Mouse (Mus musculus): ENCODE results near the gene Sec14l5. TPM values are rescaled to one million over a fixed set of nuclear protein-coding genes. Genes with fewer than 3 reads are reported as not detected.
A peak's percentile ranks its signal among the peaks of the same experiment; 100 is the strongest.

The Sec14l5 gene
- polyA plus RNA-seq (2015; fragmentation: Nextera tagmentation; extraction: Ambion mirVana), result 0.41 and 0.56 TPM in 2 replicates

GRCm38 (mm10) chr16:5147037-5147385, at the start of gene Sec14l5:
Gene Sec14l5 (plus strand): TSS chr16:5147109.
- H3K36me3 ChIP-seq, result no peaks in the 10 kb centered on the region
- peak within 1 kb of the TSS; percentile 22 for H3K9ac ChIP-seq
- H3K4me3 ChIP-seq, result peak within 1 kb of the TSS; percentile 41
- WGBS, result 14% methylated on average over 13 of the region's 13 CpGs
- H3K4me1 ChIP-seq (replicated peaks), result peaks cover 17% of the 10 kb centered on the region
- H3K9me3 ChIP-seq, result no peaks in the 10 kb centered on the region
- peak; percentile 39; the same call in 1 of the 2 replicates for ATAC-seq (ENCODE audit: low FRiP score, low read depth)
- no peak within 1 kb of the TSS for H3K27ac ChIP-seq (replicated peaks)
- H3K4me2 ChIP-seq, result peak within 1 kb of the TSS; percentile 66
- H3K27me3 ChIP-seq, result peaks cover 3% of the 10 kb centered on the region; the same call in 1 of the 2 replicates

GRCm38 (mm10) chr16:5101000-5101399, 45.9 kb upstream of the Sec14l5 start:
- ATAC-seq (ENCODE audit: low FRiP score, low read depth), result no peak
- Histone ChIP-seq H3K4me1 (replicated peaks) (no peaks in the 10 kb centered on the region), H3K36me3 (no peaks in the 10 kb centered on the region), H3K4me3 (no peak overlapping the region), H3K4me2 (no peak overlapping the region), H3K27ac (replicated peaks) (no peak overlapping the region), H3K9ac (no peak overlapping the region), H3K27me3 (no peaks in the 10 kb centered on the region), H3K9me3 (no peaks in the 10 kb centered on the region)
- WGBS, result 74% methylated on average over 6 of the region's 6 CpGs

- no peaks in the 10 kb centered on the region for H3K9me3 ChIP-seq
- H3K4me2 ChIP-seq, result no peak overlapping the region
- H3K4me3 ChIP-seq, result no peak overlapping the region
- H3K27me3 ChIP-seq, result no peaks in the 10 kb centered on the region
- no peak overlapping the region for H3K9ac ChIP-seq
- H3K36me3 ChIP-seq, result no peaks in the 10 kb centered on the region
- ATAC-seq (ENCODE audit: low FRiP score, low read depth), result no peak
- H3K4me1 ChIP-seq (replicated peaks), result 0 out of 2 replicates have a peak, but pooled peaks cover 4% of the 10 kb centered on the region
- no peak overlapping the region for H3K27ac ChIP-seq (replicated peaks)
- WGBS, result 83% methylated on average over 7 of the region's 7 CpGs
Observed at GRCm38 (mm10) chr16:5109877-5110276, 37.0 kb upstream of the Sec14l5 start.

- no peak for ATAC-seq (ENCODE audit: low FRiP score, low read depth)
- 0 out of 2 replicates have a peak, but pooled peaks cover 4% of the 10 kb centered on the region for H3K4me1 ChIP-seq (replicated peaks)
- H3K27ac ChIP-seq (replicated peaks), result no peak overlapping the region
- H3K36me3 ChIP-seq, result no peaks in the 10 kb centered on the region
- no peaks in the 10 kb centered on the region for H3K9me3 ChIP-seq
- no peaks in the 10 kb centered on the region for H3K27me3 ChIP-seq
- no peak overlapping the region for H3K4me3 ChIP-seq
- 91% methylated on average over 3 of the region's 3 CpGs for WGBS
- no peak overlapping the region for H3K9ac ChIP-seq
- no peak overlapping the region for H3K4me2 ChIP-seq
Observed at GRCm38 (mm10) chr16:5111021-5111420, 35.9 kb upstream of the Sec14l5 start.

- no peak overlapping the region for H3K4me2 ChIP-seq
- WGBS, result 68% methylated on average over 4 of the region's 4 CpGs
- ATAC-seq (ENCODE audit: low FRiP score, low read depth), result no peak
Observed at GRCm38 (mm10) chr16:5113002-5113550, 33.8 kb upstream of the Sec14l5 start.

GRCm38 (mm10) chr16:5113582-5113981, 33.3 kb upstream of the Sec14l5 start:
- Histone ChIP-seq H3K27ac (replicated peaks) (no peak overlapping the region), H3K27me3 (no peaks in the 10 kb centered on the region), H3K4me1 (replicated peaks) (0 out of 2 replicates have a peak, but pooled peaks cover 4% of the 10 kb centered on the region), H3K36me3 (no peaks in the 10 kb centered on the region), H3K4me2 (no peak overlapping the region), H3K9ac (no peak overlapping the region), H3K4me3 (no peak overlapping the region), H3K9me3 (no peaks in the 10 kb centered on the region)
- ATAC-seq (ENCODE audit: low FRiP score, low read depth), result no peak
- WGBS, result 68% methylated on average over 2 of the region's 2 CpGs

More at GRCm38 (mm10) chr16:5113002-5113550, 33.8 kb upstream of the Sec14l5 start:
- H3K36me3 ChIP-seq, result no peaks in the 10 kb centered on the region
- no peak overlapping the region for H3K4me3 ChIP-seq
- 0 out of 2 replicates have a peak, but pooled peaks cover 4% of the 10 kb centered on the region for H3K4me1 ChIP-seq (replicated peaks)
- H3K9ac ChIP-seq, result no peak overlapping the region
- no peak overlapping the region for H3K27ac ChIP-seq (replicated peaks)
- H3K27me3 ChIP-seq, result no peaks in the 10 kb centered on the region
- no peaks in the 10 kb centered on the region for H3K9me3 ChIP-seq

- Histone ChIP-seq H3K4me1 (replicated peaks) (no peaks in the 10 kb centered on the region), H3K9ac (no peak overlapping the region), H3K9me3 (no peaks in the 10 kb centered on the region), H3K4me3 (no peak overlapping the region), H3K4me2 (no peak overlapping the region), H3K27me3 (no peaks in the 10 kb centered on the region), H3K36me3 (no peaks in the 10 kb centered on the region), H3K27ac (replicated peaks) (no peak overlapping the region)
- ATAC-seq (ENCODE audit: low FRiP score, low read depth), result no peak
- whole genome bisulfite sequencing, result 88% methylated on average over 4 of the region's 4 CpGs
Observed at GRCm38 (mm10) chr16:5119385-5119784, 27.5 kb upstream of the Sec14l5 start.

GRCm38 (mm10) chr16:5119845-5120244, 27.1 kb upstream of the Sec14l5 start:
- Histone ChIP-seq H3K27ac (replicated peaks) (no peak overlapping the region), H3K9ac (no peak overlapping the region), H3K4me2 (no peak overlapping the region), H3K4me1 (replicated peaks) (no peaks in the 10 kb centered on the region), H3K9me3 (no peaks in the 10 kb centered on the region), H3K36me3 (no peaks in the 10 kb centered on the region), H3K4me3 (no peak overlapping the region), H3K27me3 (no peaks in the 10 kb centered on the region)
- ATAC-seq (ENCODE audit: low FRiP score, low read depth), result no peak
- 81% methylated on average over 4 of the region's 4 CpGs for WGBS

- Histone ChIP-seq H3K4me2 (no peak overlapping the region), H3K9me3 (no peaks in the 10 kb centered on the region), H3K36me3 (no peaks in the 10 kb centered on the region), H3K4me1 (replicated peaks) (no peaks in the 10 kb centered on the region), H3K9ac (no peak overlapping the region), H3K4me3 (no peak overlapping the region), H3K27me3 (peaks cover 7% of the 10 kb centered on the region; the same call in 1 of the 2 replicates), H3K27ac (replicated peaks) (no peak overlapping the region)
- ATAC-seq (ENCODE audit: low FRiP score, low read depth), result no peak
- 79% methylated on average over 6 of the region's 6 CpGs for WGBS
Observed at GRCm38 (mm10) chr16:5123476-5123875, 23.4 kb upstream of the Sec14l5 start.

GRCm38 (mm10) chr16:5130196-5130595, 16.7 kb upstream of the Sec14l5 start:
- no peak overlapping the region for H3K4me3 ChIP-seq
- H3K4me2 ChIP-seq, result no peak overlapping the region
- WGBS, result 62% methylated on average over 2 of the region's 2 CpGs

GRCm38 (mm10) chr16:5130766-5131165, 16.1 kb upstream of the Sec14l5 start:
- 0 out of 2 replicates have a peak, but pooled peaks have one; percentile 31 for ATAC-seq (ENCODE audit: low FRiP score, low read depth)
- no peaks in the 10 kb centered on the region for H3K36me3 ChIP-seq
- H3K4me3 ChIP-seq, result no peak overlapping the region
- H3K27me3 ChIP-seq, result peaks cover 67% of the 10 kb centered on the region
- H3K9me3 ChIP-seq, result no peaks in the 10 kb centered on the region
- no peak overlapping the region for H3K4me2 ChIP-seq
- WGBS, result 7% methylated on average over 4 of the region's 4 CpGs
- H3K27ac ChIP-seq (replicated peaks), result no peak overlapping the region
- H3K9ac ChIP-seq, result no peak overlapping the region
- peaks cover 12% of the 10 kb centered on the region for H3K4me1 ChIP-seq (replicated peaks)

More at GRCm38 (mm10) chr16:5130196-5130595, 16.7 kb upstream of the Sec14l5 start:
- Histone ChIP-seq H3K27me3 (peaks cover 66% of the 10 kb centered on the region), H3K36me3 (no peaks in the 10 kb centered on the region), H3K9me3 (no peaks in the 10 kb centered on the region), H3K9ac (no peak overlapping the region), H3K27ac (replicated peaks) (no peak overlapping the region), H3K4me1 (replicated peaks) (peaks cover 12% of the 10 kb centered on the region)
- ATAC-seq (ENCODE audit: low FRiP score, low read depth), result no peak

GRCm38 (mm10) chr16:5131251-5131922, 15.5 kb upstream of the Sec14l5 start:
- H3K36me3 ChIP-seq, result no peaks in the 10 kb centered on the region
- ATAC-seq (ENCODE audit: low FRiP score, low read depth), result no peak
- WGBS, result 3% methylated on average over 25 of the region's 25 CpGs
- no peaks in the 10 kb centered on the region for H3K9me3 ChIP-seq
- no peak overlapping the region for H3K9ac ChIP-seq
- H3K27me3 ChIP-seq, result peaks cover 67% of the 10 kb centered on the region
- H3K4me3 ChIP-seq, result peak overlapping the region; percentile 34
- no peak overlapping the region for H3K27ac ChIP-seq (replicated peaks)
- H3K4me1 ChIP-seq (replicated peaks), result peaks cover 12% of the 10 kb centered on the region
- peak overlapping the region; percentile 54 for H3K4me2 ChIP-seq
